Mouse (Mus musculus) kidney, postnatal 0 days (tissue): Measurements from ENCODE around the gene Kif13a. TPM values are rescaled to one million over a fixed set of nuclear protein-coding genes. Genes with fewer than 3 reads are reported as not detected.

ENCODE experiments used
- ATAC-seq: fragments of 200-750 bp; cut with Nextera tagmentation; replicated peaks from 2 replicates; pipeline ENCODE4 v1.8.0; 2017; ENCODE audit warnings: low read depth, moderate number of reproducible peaks, moderate TSS enrichment, moderate library complexity; ENCODE audit not compliant: low FRiP score
- DNase-seq: peaks from one replicate; pipeline ENCODE4 v3.0.0-alpha.2; 2016; ENCODE audit warnings: low spot score
- H3K27ac ChIP-seq: fragments of 300-500 bp; sonication (generic); 2 replicates; pipeline ENCODE4 v1.5.1; 2014; ENCODE audit warnings: mild to moderate bottlenecking
- H3K27me3 ChIP-seq: fragments of 300-500 bp; sonication (generic); 2 replicates; pipeline ENCODE4 v1.6.1; 2014; ENCODE audit warnings: low read length, mixed read lengths; ENCODE audit not compliant: insufficient read depth
- H3K36me3 ChIP-seq: fragments of 300-500 bp; sonication (generic); 2 replicates; pipeline ENCODE4 v1.6.1; 2014; ENCODE audit warnings: low read length, mixed read lengths; ENCODE audit not compliant: insufficient read depth
- H3K4me1 ChIP-seq: fragments of 300-500 bp; sonication (generic); replicated peaks from 2 replicates; pipeline ENCODE4 v1.6.1; 2014; ENCODE audit warnings: antibody characterized with exemption, low read length, mixed read lengths; ENCODE audit not compliant: insufficient read depth
- H3K4me2 ChIP-seq: fragments of 300-500 bp; sonication (generic); 2 replicates; pipeline ENCODE4 v1.6.1; 2014; ENCODE audit warnings: mild to moderate bottlenecking, low read length, moderate library complexity, mixed read lengths
- H3K4me3 ChIP-seq: fragments of 300-500 bp; sonication (generic); replicated peaks from 2 replicates; pipeline ENCODE4 v1.5.1; 2014; ENCODE audit warnings: low read depth, low read length
- H3K9ac ChIP-seq: fragments of 300-500 bp; sonication (generic); 2 replicates; pipeline ENCODE4 v1.6.1; 2014; ENCODE audit warnings: low read depth, low read length
- H3K9me3 ChIP-seq: fragments of 300-500 bp; sonication (generic); replicated peaks from 2 replicates; pipeline ENCODE4 v1.6.1; 2016; ENCODE audit warnings: low read length, inconsistent platforms, mixed read lengths
- CTCF ChIP-seq: IDR thresholded peaks from 2 replicates; pipeline ENCODE4 v1.5.1; 2016; ENCODE audit warnings: antibody characterized with exemption, low read depth, mild to moderate bottlenecking, moderate library complexity
- WGBS: fragments of 180-500 bp; shearing (Covaris S2); extraction: QIAGEN DNeasy Blood & Tissue Kit; methylation state at CpG from one replicate; pipeline ENCODE4 v1.1.7; 2014; 5-methylcytosine and 5-hydroxymethylcytosine counted together
- polyA plus RNA-seq: library from polyadenylated mRNA; unstranded; fragments of >200 nt; fragmentation: Nextera tagmentation; extraction: Ambion mirVana; gene quantifications from 2 replicates; pipeline ENCODE4 v1.2.1, GENCODE M21; 2015

Gene Kif13a
- polyA plus RNA-seq, 1 experiment from 2014 or later: 13.1 TPM

DNA sequence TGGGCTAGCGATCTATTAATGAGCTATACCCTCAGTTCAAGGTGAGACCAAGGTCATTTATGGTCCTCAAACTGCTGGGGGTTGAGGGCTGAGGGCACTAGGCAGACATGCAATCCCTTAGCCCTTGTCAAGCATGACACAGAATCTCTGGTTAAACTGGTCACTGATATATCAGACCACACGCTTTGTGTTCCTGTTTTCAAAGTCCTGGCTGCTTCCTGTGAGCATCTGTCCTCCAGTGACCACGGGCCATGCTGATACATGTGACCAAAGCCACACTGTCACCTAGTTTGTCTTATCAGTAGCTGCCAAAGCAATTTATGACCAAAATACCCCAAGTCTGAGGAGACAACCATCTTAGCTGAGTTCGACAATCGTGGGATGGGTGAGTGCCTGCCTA is 154.7 kb downstream of the Kif13a start:
- Histone ChIP-seq H3K27me3 (no peaks in the 10 kb centered on the region), H3K4me1 (no peaks in the 10 kb centered on the region), H3K4me3 (no peak overlapping the region), H3K27ac (no peak overlapping the region), H3K9me3 (no peaks in the 10 kb centered on the region), H3K36me3 (peaks cover 11% of the 10 kb centered on the region; the same call in 1 of the 2 replicates), H3K9ac (no peak overlapping the region), H3K4me2 (no peak overlapping the region)
- no peak for DNase-seq
- TF ChIP-seq CTCF: no peak
- 86% methylated on average over 5 of the region's 5 CpGs for WGBS
- ATAC-seq: no peak

DNA sequence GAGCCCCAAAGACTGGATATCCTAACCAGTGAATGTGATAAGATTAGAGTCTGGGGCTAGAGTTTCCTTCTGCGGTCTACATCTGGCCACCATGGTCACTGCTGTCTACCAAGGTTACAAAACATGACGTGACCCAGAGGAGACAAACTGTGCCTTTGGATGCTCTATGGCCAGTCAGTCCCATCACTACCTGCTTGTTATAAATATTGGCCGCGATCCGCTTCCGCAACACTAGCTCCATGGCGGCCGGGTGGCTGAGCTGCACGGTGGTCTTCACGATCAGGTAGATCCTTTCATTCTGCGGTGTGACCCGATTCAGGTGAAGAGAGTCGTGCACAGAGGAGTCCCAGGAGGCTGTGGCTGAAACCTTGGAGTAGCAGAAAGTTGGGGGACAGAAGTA is 157.1 kb downstream of the Kif13a start:
- WGBS: over 99% methylated on average over 13 of the region's 13 CpGs
- Histone ChIP-seq H3K4me3 (no peak overlapping the region), H3K4me1 (no peaks in the 10 kb centered on the region), H3K9me3 (no peaks in the 10 kb centered on the region), H3K9ac (no peak overlapping the region), H3K27me3 (no peaks in the 10 kb centered on the region), H3K4me2 (no peak overlapping the region), H3K27ac (no peak overlapping the region), H3K36me3 (peaks cover 20% of the 10 kb centered on the region; the same call in 1 of the 2 replicates)
- ATAC-seq (no peak), DNase-seq (no peak)
- TF ChIP-seq CTCF: no peak

DNA sequence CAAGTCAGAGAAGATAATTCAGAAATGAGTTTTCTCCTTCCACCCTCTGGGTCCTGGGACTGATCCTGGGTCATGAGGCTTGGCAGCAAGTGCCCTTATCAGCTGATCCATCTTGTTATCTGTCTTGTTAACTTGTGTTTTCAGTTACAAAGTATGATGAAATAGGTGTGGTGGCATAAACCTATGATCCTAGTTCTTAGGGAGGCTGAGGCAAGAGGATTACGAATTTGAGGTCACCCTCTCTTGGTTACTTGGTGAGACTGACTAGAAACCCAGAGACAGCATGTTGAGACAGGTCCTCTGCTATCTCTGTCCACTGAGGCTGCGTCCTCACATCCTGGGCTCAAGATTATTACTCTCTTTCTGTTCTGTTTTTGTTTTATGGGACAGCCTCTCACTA is 164.3 kb downstream of the Kif13a start:
- WGBS: 97% methylated on average over 2 of the region's 2 CpGs
- no peak overlapping the region for H3K9ac ChIP-seq
- no peak for ATAC-seq

DNA sequence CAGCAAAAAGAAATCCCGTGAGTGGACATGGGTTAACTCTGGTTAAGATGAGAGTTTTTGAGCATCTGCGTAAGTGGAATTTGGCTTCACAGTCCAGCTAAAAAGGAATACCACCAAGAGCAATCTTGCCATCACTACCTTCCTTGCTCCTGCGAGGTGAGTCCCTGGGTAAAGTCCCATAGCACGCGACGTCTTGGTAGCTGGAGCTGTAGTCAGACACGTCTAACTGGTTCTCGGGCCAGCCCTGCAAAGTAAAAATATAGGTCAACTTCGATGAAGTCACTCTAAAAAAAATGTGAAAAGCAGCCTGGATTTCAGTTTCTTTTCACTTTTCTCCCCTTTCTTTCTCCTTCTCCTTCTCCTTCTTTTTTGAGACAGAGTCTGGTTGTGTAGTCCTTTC is 166.5 kb downstream of the Kif13a start:
- no peaks in the 10 kb centered on the region for H3K4me1 ChIP-seq
- H3K27me3 ChIP-seq: no peaks in the 10 kb centered on the region
- no peak overlapping the region for H3K4me2 ChIP-seq
- H3K4me3 ChIP-seq: no peak overlapping the region
- DNase-seq (no peak), ATAC-seq (no peak)
- H3K9me3 ChIP-seq: no peaks in the 10 kb centered on the region
- TF ChIP-seq CTCF: no peak
- H3K9ac ChIP-seq: no peak overlapping the region
- 90% methylated on average over 9 of the region's 9 CpGs for WGBS
- H3K36me3 ChIP-seq: peaks cover 21% of the 10 kb centered on the region; the same call in 1 of the 2 replicates
- H3K27ac ChIP-seq: no peak overlapping the region

More for the DNA sequence above, 164.3 kb downstream of the Kif13a start:
- Histone ChIP-seq H3K27ac (no peak overlapping the region), H3K4me1 (no peaks in the 10 kb centered on the region), H3K36me3 (peaks cover 27% of the 10 kb centered on the region; the same call in 1 of the 2 replicates), H3K4me3 (no peak overlapping the region), H3K4me2 (no peak overlapping the region), H3K9me3 (no peaks in the 10 kb centered on the region), H3K27me3 (no peaks in the 10 kb centered on the region)
- DNase-seq: no peak
- no peak for TF ChIP-seq CTCF

DNA sequence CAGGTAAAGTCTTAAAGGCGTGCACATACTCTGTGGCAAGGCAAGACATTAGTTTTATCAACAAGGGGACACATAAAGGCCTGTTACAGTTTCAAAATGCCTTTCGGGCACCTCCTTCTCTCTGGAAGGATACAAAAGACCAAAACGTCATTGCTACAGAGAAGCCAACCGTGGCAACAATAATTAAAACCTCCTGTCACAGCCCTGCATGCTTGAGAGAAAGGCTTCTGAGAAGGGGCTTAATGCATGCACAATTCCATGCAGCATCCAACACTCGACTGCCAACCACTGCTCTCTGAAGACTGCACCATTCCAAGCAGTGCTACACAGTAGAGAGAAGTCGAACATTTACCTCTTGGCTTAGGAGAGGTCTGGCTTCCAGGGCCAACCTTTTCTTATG is 168.7 kb downstream of the Kif13a start:
- no peak for TF ChIP-seq CTCF
- Histone ChIP-seq H3K36me3 (peaks cover 11% of the 10 kb centered on the region; the same call in 1 of the 2 replicates), H3K27me3 (no peaks in the 10 kb centered on the region), H3K9me3 (no peaks in the 10 kb centered on the region), H3K9ac (no peak overlapping the region), H3K4me3 (no peak overlapping the region), H3K4me1 (no peaks in the 10 kb centered on the region), H3K27ac (no peak overlapping the region), H3K4me2 (no peak overlapping the region)
- ATAC-seq (no peak), DNase-seq (peak; percentile 27)
- WGBS: 45% methylated on average over 6 of the region's 6 CpGs

DNA sequence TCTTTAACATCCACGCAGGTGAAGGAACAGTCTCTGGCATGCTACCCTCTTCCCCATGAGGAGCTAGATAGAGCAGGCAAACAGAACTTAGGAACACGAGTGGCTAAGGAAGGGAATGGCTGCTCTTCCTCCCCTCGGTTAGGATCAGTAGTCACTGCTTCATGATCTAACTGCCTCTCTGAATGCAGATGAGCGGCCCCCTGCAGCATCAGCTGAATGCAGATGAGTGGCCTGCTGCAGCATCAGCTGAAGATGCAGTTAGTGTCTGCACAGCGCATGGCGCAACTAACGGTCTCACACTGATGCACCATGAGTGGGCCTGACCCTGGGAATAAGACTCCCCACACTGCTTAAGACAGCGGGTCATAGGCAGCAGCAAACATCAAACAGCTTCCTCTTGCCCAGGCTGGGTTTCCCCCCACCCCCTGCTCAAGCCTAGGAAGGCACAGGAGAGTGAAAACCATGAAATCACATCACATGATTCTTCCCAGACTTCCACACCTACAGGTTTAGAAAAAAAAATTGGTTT is 170.3 kb downstream of the Kif13a start:
- no peak overlapping the region for H3K4me3 ChIP-seq
- no peak overlapping the region for H3K9ac ChIP-seq
- no peaks in the 10 kb centered on the region for H3K4me1 ChIP-seq
- H3K4me2 ChIP-seq: no peak overlapping the region
- DNase-seq (no peak), ATAC-seq (no peak)
- no peaks in the 10 kb centered on the region for H3K27me3 ChIP-seq
- WGBS: 88% methylated on average over 8 of the region's 8 CpGs
- H3K9me3 ChIP-seq: no peaks in the 10 kb centered on the region
- TF ChIP-seq CTCF: no peak
- H3K36me3 ChIP-seq: peaks cover 11% of the 10 kb centered on the region; the same call in 1 of the 2 replicates
- no peak overlapping the region for H3K27ac ChIP-seq

DNA sequence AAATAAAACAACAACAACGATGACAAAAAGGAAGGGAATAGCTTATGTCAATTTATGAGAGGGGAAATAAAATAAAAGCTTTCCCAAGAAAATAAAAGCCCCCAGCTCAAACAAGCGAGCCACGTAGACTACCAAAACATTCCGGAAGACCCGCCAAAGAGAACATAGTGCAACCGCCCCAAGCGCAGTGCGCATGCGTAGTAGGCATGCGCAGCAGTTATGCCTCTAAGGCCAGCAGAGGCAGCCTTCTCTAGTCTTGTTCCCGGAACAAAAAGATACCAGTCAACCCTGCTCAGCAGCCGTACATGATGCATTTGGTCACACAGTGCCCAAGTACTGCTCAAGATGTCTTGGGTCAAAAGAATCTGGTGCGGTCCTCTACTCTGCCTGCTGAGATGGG is 171.0 kb downstream of the Kif13a start:
- Histone ChIP-seq H3K36me3 (peaks cover 11% of the 10 kb centered on the region; the same call in 1 of the 2 replicates), H3K27me3 (no peaks in the 10 kb centered on the region)
- TF ChIP-seq CTCF: no peak

More for the DNA sequence above, 171.0 kb downstream of the Kif13a start:
- DNase-seq: no peak
- no peak overlapping the region for H3K9ac ChIP-seq
- no peaks in the 10 kb centered on the region for H3K9me3 ChIP-seq
- no peak overlapping the region for H3K4me2 ChIP-seq
- no peak overlapping the region for H3K27ac ChIP-seq
- H3K4me3 ChIP-seq: no peak overlapping the region
- no peak for ATAC-seq
- WGBS: 96% methylated on average over 13 of the region's 13 CpGs
- H3K4me1 ChIP-seq: no peaks in the 10 kb centered on the region
